Mouse (Mus musculus) limb, embryonic 10.5 days (tissue): ENCODE data around the gene Dnmt3b. TPM values are rescaled to one million over a fixed set of nuclear protein-coding genes. Genes with fewer than 3 reads are reported as not detected.
"Not testable (repeated sequence)": the region's sequence is repeated elsewhere in the genome, so short reads cannot be mapped to it uniquely, and the experiment has no call there.

Source experiments
- DNase-seq: peaks from one replicate; pipeline ENCODE4 v3.0.0-alpha.2; 2017; ENCODE audit warnings: low spot score
- H3K27ac ChIP-seq: fragments of 300-500 bp; sonication (generic); 2 replicates; pipeline ENCODE4 v1.5.1; 2016; ENCODE audit warnings: mild to moderate bottlenecking
- H3K27me3 ChIP-seq: fragments of 300-500 bp; sonication (generic); 2 replicates; pipeline ENCODE4 v1.6.1; 2016; ENCODE audit warnings: low read depth, mild to moderate bottlenecking; ENCODE audit not compliant: poor library complexity, severe bottlenecking
- H3K36me3 ChIP-seq: fragments of 300-500 bp; sonication (generic); 2 replicates; pipeline ENCODE4 v1.6.1; 2016; ENCODE audit warnings: mild to moderate bottlenecking, moderate library complexity
- H3K4me1 ChIP-seq: fragments of 300-500 bp; sonication (generic); 2 replicates; pipeline ENCODE4 v1.6.1; 2016
- H3K4me3 ChIP-seq: fragments of 300-500 bp; sonication (generic); 2 replicates; pipeline ENCODE4 v1.5.1; 2016; ENCODE audit warnings: mild to moderate bottlenecking, moderate library complexity
- H3K9me3 ChIP-seq: fragments of 300-500 bp; sonication (generic); replicated peaks from 2 replicates; pipeline ENCODE4 v1.6.1; 2016; ENCODE audit warnings: mild to moderate bottlenecking
- WGBS: fragments of 180-500 bp; shearing (Covaris S2); methylation state at CpG from one replicate; pipeline ENCODE4 v1.1.7; 2016; 5-methylcytosine and 5-hydroxymethylcytosine counted together
- polyA plus RNA-seq: library from polyadenylated mRNA; unstranded; fragments of >200 nt; fragmentation: Nextera tagmentation; extraction: Ambion mirVana; gene quantifications from 2 replicates; pipeline ENCODE4 v1.2.1, GENCODE M21; 2016

Gene Dnmt3b
- polyA plus RNA-seq, 1 experiment from 2014 or later = 26.2 TPM

- H3K9me3 ChIP-seq = no peaks in the 10 kb centered on the region
- H3K27ac ChIP-seq = peak overlapping the region; percentile 94
- no peak for DNase-seq
- H3K4me1 ChIP-seq = peaks cover 32% of the 10 kb centered on the region
- peak overlapping the region; percentile 89 for H3K4me3 ChIP-seq
- H3K36me3 ChIP-seq = 0 out of 2 replicates have a peak, but pooled peaks cover 3% of the 10 kb centered on the region
- H3K27me3 ChIP-seq = peaks cover 10% of the 10 kb centered on the region
- 17% methylated on average over 14 of the region's 14 CpGs for WGBS
Measured at GRCm38 (mm10) chr2:153648773-153649297, 415 bp upstream of the Dnmt3b start.

- Histone ChIP-seq H3K9me3 (no peaks in the 10 kb centered on the region), H3K4me3 (peak overlapping the region; percentile 89), H3K27ac (peak overlapping the region; percentile 94), H3K36me3 (peaks cover 11% of the 10 kb centered on the region), H3K27me3 (peaks cover 10% of the 10 kb centered on the region), H3K4me1 (peaks cover 36% of the 10 kb centered on the region)
- WGBS = 1% methylated on average over 28 of the region's 28 CpGs
- peak; percentile 67 for DNase-seq
Measured at GRCm38 (mm10) chr2:153650014-153650687, 901 bp downstream of the Dnmt3b start.

- peaks cover 36% of the 10 kb centered on the region for H3K4me1 ChIP-seq
- WGBS = 21% methylated on average over 3 of the region's 3 CpGs
- no peak for DNase-seq
- peaks cover 10% of the 10 kb centered on the region for H3K27me3 ChIP-seq
- 0 out of 2 replicates have a peak overlapping the region, but pooled peaks have one; percentile 42 for H3K27ac ChIP-seq
- peaks cover 11% of the 10 kb centered on the region for H3K36me3 ChIP-seq
- no peaks in the 10 kb centered on the region for H3K9me3 ChIP-seq
- H3K4me3 ChIP-seq = no peak overlapping the region
Measured at GRCm38 (mm10) chr2:153651681-153652080, 2.4 kb downstream of the Dnmt3b start.

GRCm38 (mm10) chr2:153657659-153658058, 8.4 kb downstream of the Dnmt3b start:
- H3K9me3 ChIP-seq, H3K27ac ChIP-seq, H3K27me3 ChIP-seq, H3K4me1 ChIP-seq, H3K4me3 ChIP-seq, DNase-seq: not testable (repeated sequence)
- 88% methylated on average over 8 of the region's 8 CpGs for WGBS
- peaks cover 24% of the 10 kb centered on the region for H3K36me3 ChIP-seq

- 42% methylated on average over 3 of the region's 3 CpGs for WGBS
- DNase-seq = no peak
- peaks cover 44% of the 10 kb centered on the region for H3K36me3 ChIP-seq
- H3K4me1 ChIP-seq = peaks cover 3% of the 10 kb centered on the region; the same call in 1 of the 2 replicates
- H3K4me3 ChIP-seq = no peak overlapping the region
- no peak overlapping the region for H3K27ac ChIP-seq
- H3K27me3 ChIP-seq = no peaks in the 10 kb centered on the region
- H3K9me3 ChIP-seq = no peaks in the 10 kb centered on the region
Measured at GRCm38 (mm10) chr2:153660616-153661015, 11.4 kb downstream of the Dnmt3b start.

GRCm38 (mm10) chr2:153665401-153665800, 16.2 kb downstream of the Dnmt3b start:
- no peak overlapping the region for H3K27ac ChIP-seq
- peaks cover 3% of the 10 kb centered on the region; the same call in 1 of the 2 replicates for H3K4me1 ChIP-seq
- no peaks in the 10 kb centered on the region for H3K9me3 ChIP-seq
- H3K4me3 ChIP-seq = no peak overlapping the region
- H3K27me3 ChIP-seq = no peaks in the 10 kb centered on the region
- DNase-seq = no peak
- 95% methylated on average over 7 of the region's 7 CpGs for WGBS
- H3K36me3 ChIP-seq = peaks cover 80% of the 10 kb centered on the region

- H3K4me3 ChIP-seq = no peak overlapping the region
- H3K27ac ChIP-seq = no peak overlapping the region
- no peaks in the 10 kb centered on the region for H3K27me3 ChIP-seq
- 80% methylated on average over 7 of the region's 7 CpGs for WGBS
- DNase-seq = no peak
- no peaks in the 10 kb centered on the region for H3K4me1 ChIP-seq
- H3K9me3 ChIP-seq = no peaks in the 10 kb centered on the region
- H3K36me3 ChIP-seq = peaks cover 78% of the 10 kb centered on the region
Measured at GRCm38 (mm10) chr2:153668754-153669376, 19.6 kb downstream of the Dnmt3b start.

- Histone ChIP-seq H3K4me1 (no peaks in the 10 kb centered on the region), H3K36me3 (peaks cover 74% of the 10 kb centered on the region), H3K9me3 (no peaks in the 10 kb centered on the region), H3K27ac (no peak overlapping the region), H3K27me3 (no peaks in the 10 kb centered on the region), H3K4me3 (no peak overlapping the region)
- DNase-seq = no peak
- WGBS = 94% methylated on average over 5 of the region's 5 CpGs
Measured at GRCm38 (mm10) chr2:153670111-153670510, 20.9 kb downstream of the Dnmt3b start.

- no peak for DNase-seq
- Histone ChIP-seq H3K27ac (no peak overlapping the region), H3K27me3 (no peaks in the 10 kb centered on the region), H3K4me3 (no peak overlapping the region), H3K36me3 (peaks cover 74% of the 10 kb centered on the region), H3K9me3 (no peaks in the 10 kb centered on the region), H3K4me1 (no peaks in the 10 kb centered on the region)
- 96% methylated on average over 2 of the region's 2 CpGs for WGBS
Measured at GRCm38 (mm10) chr2:153672619-153673018, 23.4 kb downstream of the Dnmt3b start.

GRCm38 (mm10) chr2:153675364-153675763, 26.1 kb downstream of the Dnmt3b start:
- H3K9me3 ChIP-seq, H3K27me3 ChIP-seq, H3K27ac ChIP-seq, H3K4me1 ChIP-seq, H3K4me3 ChIP-seq, DNase-seq: not testable (repeated sequence)
- 95% methylated on average over 1 of the region's 1 CpGs for WGBS
- H3K36me3 ChIP-seq = peaks cover 78% of the 10 kb centered on the region

GRCm38 (mm10) chr2:153676944-153677343, 27.7 kb downstream of the Dnmt3b start:
- WGBS = 94% methylated on average over 6 of the region's 6 CpGs
- Histone ChIP-seq H3K27me3 (no peaks in the 10 kb centered on the region), H3K27ac (no peak overlapping the region), H3K4me3 (no peak overlapping the region), H3K4me1 (no peaks in the 10 kb centered on the region), H3K36me3 (peaks cover 84% of the 10 kb centered on the region), H3K9me3 (no peaks in the 10 kb centered on the region)
- DNase-seq = no peak

GRCm38 (mm10) chr2:153677550-153677949, 28.3 kb downstream of the Dnmt3b start:
- peaks cover 83% of the 10 kb centered on the region for H3K36me3 ChIP-seq
- H3K9me3 ChIP-seq = no peaks in the 10 kb centered on the region
- no peaks in the 10 kb centered on the region for H3K27me3 ChIP-seq
- no peak overlapping the region for H3K27ac ChIP-seq
- H3K4me1 ChIP-seq = no peaks in the 10 kb centered on the region
- DNase-seq = no peak
- H3K4me3 ChIP-seq = no peak overlapping the region
- 92% methylated on average over 7 of the region's 7 CpGs for WGBS

- Histone ChIP-seq H3K36me3 (peaks cover 67% of the 10 kb centered on the region), H3K4me3 (no peak overlapping the region), H3K9me3 (no peaks in the 10 kb centered on the region), H3K27me3 (no peaks in the 10 kb centered on the region), H3K4me1 (no peaks in the 10 kb centered on the region), H3K27ac (no peak overlapping the region)
- no peak for DNase-seq
- WGBS = 88% methylated on average over 1 of the region's 1 CpGs
Measured at GRCm38 (mm10) chr2:153679959-153680358, 30.7 kb downstream of the Dnmt3b start.
